Mouse (Mus musculus) stomach, postnatal 0 days (tissue): ENCODE measurements around the gene Med27.

Experiments used
- CTCF ChIP-seq: IDR thresholded peaks from 2 replicates; pipeline ENCODE4 v1.5.1; 2016; ENCODE audit warnings: antibody characterized with exemption, low read depth, mild to moderate bottlenecking, moderate library complexity
- EP300 ChIP-seq: optimal IDR thresholded peaks from 2 replicates; pipeline ENCODE3; 2016; ENCODE audit warnings: antibody characterized with exemption

GRCm38 (mm10) chr2:29320780-29321179 lies 25.8 kb upstream of the Med27 start:
- TF ChIP-seq CTCF (no peak), EP300 (no peak)
